Mouse (Mus musculus): ENCODE measurements around the gene Papolg. TPM values are rescaled to one million over a fixed set of nuclear protein-coding genes. Genes with fewer than 3 reads are reported as not detected.
"Not testable (repeated sequence)": the region's sequence is repeated elsewhere in the genome, so short reads cannot be mapped to it uniquely, and the experiment has no call there.

The Papolg gene
- polyA plus RNA-seq (2012; rRNA removed) (1.9 and 3.1 TPM in 2 replicates), polyA plus RNA-seq (2014; fragmentation: Nextera tagmentation; extraction: Ambion mirVana) (4.4 and 4.9 TPM in 2 replicates)

DNA sequence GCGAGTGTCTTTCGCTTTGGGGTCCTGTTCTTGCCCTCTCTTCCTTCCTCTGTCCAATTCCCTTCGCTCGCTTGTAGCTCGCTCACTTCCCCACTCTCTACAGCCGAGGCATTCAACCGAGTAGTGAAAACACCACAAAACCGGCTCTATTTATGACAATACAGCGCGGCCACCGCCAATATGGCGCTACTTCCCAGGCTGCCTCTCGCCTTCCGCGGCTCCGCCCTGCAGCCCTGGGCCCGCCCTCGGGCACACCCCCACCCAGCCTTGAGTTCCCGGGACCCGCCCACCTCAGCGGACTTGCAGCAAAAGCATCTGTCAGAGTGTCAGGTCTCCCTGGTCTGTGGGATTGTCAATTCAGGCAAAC lies at the start of gene Papolg:
Gene Papolg (minus strand): TSS at position 194 of the 367 bp plus-strand sequence.
- peak; percentile 77 to 81 (median 77) for DNase-seq (ENCODE audit: low read depth in 3 of 3, low spot score in 3 of 3)
- H3K36me3 ChIP-seq (replicated peaks; ENCODE audit: control insufficient read depth, insufficient read depth, low read depth), result no peaks in the 10 kb centered on the region
- ATAC-seq (ENCODE audit: insufficient read depth), result peak; percentile 98
- H3K27ac ChIP-seq, result peak within 1 kb of the TSS; percentile 55; the same call in 1 of the 2 replicates
- TF ChIP-seq CTCF (IDR thresholded peaks at IDR 0.05; ENCODE audit: low read depth) (no peak), EP300 (IDR thresholded peaks at IDR 0.05; ENCODE audit: low read depth) (no peak)
- H3K9ac ChIP-seq (replicated peaks), result peak within 1 kb of the TSS; percentile 79
- H3K4me2 ChIP-seq (ENCODE audit: low read depth), result peak within 1 kb of the TSS; percentile 92
- H3K4me1 ChIP-seq (replicated peaks; ENCODE audit: control insufficient read depth in 2 of 2, insufficient read depth in 2 of 2, low read length in 1 of 2), result peaks cover 4 to 5% of the 10 kb centered on the region in 2 experiments; a peak in 2 of 4 replicates
- H3K4me3 ChIP-seq (ENCODE audit: insufficient read depth in 1 of 2, low read depth in 2 of 2, low read length in 2 of 2), result peak within 1 kb of the TSS; percentile 75 to 95
- peaks cover 7% of the 10 kb centered on the region for H3K27me3 ChIP-seq (ENCODE audit: control insufficient read depth, insufficient read depth, low read length)
- H3K9me3 ChIP-seq (ENCODE audit: control insufficient read depth, low read length), result no peaks in the 10 kb centered on the region
- WGBS (ENCODE audit: insufficient replicate concordance), result 0% methylated on average over 21 of the region's 21 CpGs

DNA sequence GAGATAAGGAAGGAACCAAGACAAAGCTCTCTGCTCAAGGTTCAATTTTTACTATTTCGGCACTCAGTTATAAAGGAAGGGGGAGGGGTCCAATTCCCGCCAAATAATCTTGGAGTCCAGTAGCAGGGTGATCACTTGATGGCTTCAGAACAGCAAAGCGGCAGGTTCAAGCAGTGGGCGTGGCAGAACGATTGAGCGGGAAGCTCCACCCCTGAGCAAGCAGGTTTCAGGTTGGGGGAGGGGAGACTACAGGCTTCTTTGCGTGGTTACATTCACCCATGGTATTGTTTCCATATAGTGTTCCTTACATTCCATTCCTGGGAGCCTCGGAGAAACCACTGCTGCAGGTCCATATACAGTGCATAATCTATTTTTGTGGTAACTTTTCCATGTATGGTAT lies 33.1 kb upstream of the Papolg start:
- not testable (repeated sequence) for H3K4me1 ChIP-seq (replicated peaks; ENCODE audit: control insufficient read depth in 2 of 2, insufficient read depth in 2 of 2, low read length in 1 of 2); ATAC-seq (ENCODE audit: insufficient read depth); H3K4me3 ChIP-seq (ENCODE audit: insufficient read depth in 1 of 2, low read depth in 2 of 2, low read length in 2 of 2); DNase-seq (ENCODE audit: low read depth in 3 of 3, low spot score in 3 of 3); H3K36me3 ChIP-seq (replicated peaks; ENCODE audit: control insufficient read depth, insufficient read depth, low read depth); H3K9ac ChIP-seq (replicated peaks); H3K9me3 ChIP-seq (ENCODE audit: control insufficient read depth, low read length); H3K27me3 ChIP-seq (ENCODE audit: control insufficient read depth, insufficient read depth, low read length); H3K27ac ChIP-seq
- WGBS (ENCODE audit: insufficient replicate concordance), result 16% methylated on average over 8 of the region's 8 CpGs
- peak overlapping the region; percentile 20; the same call in 1 of the 2 replicates for H3K4me2 ChIP-seq (ENCODE audit: low read depth)

DNA sequence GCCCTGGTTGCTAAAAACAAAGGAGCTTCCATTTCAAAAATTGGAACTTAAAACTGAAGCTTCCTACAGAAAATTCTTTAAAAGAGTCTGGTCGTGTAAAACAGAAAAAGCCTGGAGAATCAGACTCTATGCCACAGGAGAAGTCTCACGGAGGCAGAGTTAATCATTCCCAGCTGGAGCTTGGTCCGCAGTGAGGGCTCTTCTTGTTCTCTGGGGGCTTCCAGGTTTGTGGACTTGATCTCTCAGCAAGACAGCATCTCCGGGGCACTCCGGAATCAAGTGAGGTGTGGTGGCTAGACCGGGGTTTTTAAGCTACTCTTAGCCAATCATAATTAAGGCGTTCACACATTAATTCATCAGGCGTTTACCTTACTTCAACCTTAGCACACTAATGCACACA lies 32.6 kb upstream of the Papolg start:
- ATAC-seq (ENCODE audit: insufficient read depth) (no peak), DNase-seq (ENCODE audit: low read depth in 3 of 3, low spot score in 3 of 3) (no peak)
- Histone ChIP-seq H3K9me3 (ENCODE audit: control insufficient read depth, low read length) (no peaks in the 10 kb centered on the region), H3K27me3 (ENCODE audit: control insufficient read depth, insufficient read depth, low read length) (no peaks in the 10 kb centered on the region), H3K4me3 (ENCODE audit: insufficient read depth in 1 of 2, low read depth in 2 of 2, low read length in 2 of 2) (no peak overlapping the region), H3K9ac (replicated peaks) (no peak overlapping the region), H3K36me3 (replicated peaks; ENCODE audit: control insufficient read depth, insufficient read depth, low read depth) (no peaks in the 10 kb centered on the region), H3K4me2 (ENCODE audit: low read depth) (peak overlapping the region; percentile 20; the same call in 1 of the 2 replicates), H3K27ac (no peak overlapping the region), H3K4me1 (replicated peaks; ENCODE audit: control insufficient read depth in 2 of 2, insufficient read depth in 2 of 2, low read length in 1 of 2) (0 out of 4 replicates have a peak, but pooled peaks cover 0 to 1% of the 10 kb centered on the region in 2 experiments)
- WGBS (ENCODE audit: insufficient replicate concordance), result 33% methylated on average over 8 of the region's 8 CpGs
- no peak for TF ChIP-seq CTCF (IDR thresholded peaks at IDR 0.05; ENCODE audit: low read depth)
- no peak for TF ChIP-seq EP300 (IDR thresholded peaks at IDR 0.05; ENCODE audit: low read depth)

DNA sequence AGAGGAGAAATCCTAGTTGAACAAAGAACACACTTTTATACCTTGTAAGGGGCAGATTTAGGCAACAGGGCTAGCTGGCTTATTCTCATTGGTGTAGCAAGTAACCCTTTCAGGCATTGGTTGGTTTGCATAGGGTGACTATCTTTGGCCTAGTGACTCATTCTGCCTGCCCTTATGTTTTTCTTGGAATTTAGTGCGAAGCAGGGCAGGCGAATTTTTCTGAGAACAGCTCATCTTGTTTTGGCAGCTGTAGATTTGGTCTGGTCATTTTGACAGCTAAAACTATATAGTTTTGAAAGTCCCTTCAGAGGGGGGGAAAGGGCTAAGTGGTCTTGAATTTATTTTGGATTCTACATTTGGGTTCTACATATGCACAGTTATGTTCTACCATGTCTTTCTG lies 18.8 kb upstream of the Papolg start:
- ATAC-seq (ENCODE audit: insufficient read depth), result not testable (repeated sequence)

DNA sequence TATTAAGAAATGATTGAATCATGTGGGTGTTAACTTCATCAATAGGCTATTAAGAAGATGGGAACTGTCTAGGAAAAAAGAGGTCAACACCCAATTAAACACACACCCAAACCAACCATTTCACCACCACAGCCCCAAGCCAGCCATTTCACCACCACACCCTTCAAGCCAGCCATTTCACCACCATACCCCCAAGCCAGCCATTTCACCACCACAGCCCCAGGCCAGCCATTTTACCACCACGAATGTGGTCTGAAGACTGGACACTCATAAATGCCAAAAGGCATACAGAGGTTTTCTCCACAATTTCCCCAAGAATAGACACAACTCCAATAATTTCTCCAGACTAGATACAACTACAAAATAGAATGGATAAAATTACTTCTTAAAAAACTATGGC lies 8.9 kb upstream of the Papolg start:
- Histone ChIP-seq H3K36me3 (replicated peaks; ENCODE audit: control insufficient read depth, insufficient read depth, low read depth) (no peaks in the 10 kb centered on the region), H3K27me3 (ENCODE audit: control insufficient read depth, insufficient read depth, low read length) (no peaks in the 10 kb centered on the region), H3K27ac (no peak overlapping the region), H3K4me3 (ENCODE audit: insufficient read depth in 1 of 2, low read depth in 2 of 2, low read length in 2 of 2) (no peak overlapping the region), H3K9ac (replicated peaks) (no peak overlapping the region), H3K4me2 (ENCODE audit: low read depth) (no peak overlapping the region), H3K4me1 (replicated peaks; ENCODE audit: control insufficient read depth in 2 of 2, insufficient read depth in 2 of 2, low read length in 1 of 2) (no peaks in the 10 kb centered on the region), H3K9me3 (ENCODE audit: control insufficient read depth, low read length) (no peaks in the 10 kb centered on the region)
- ATAC-seq (ENCODE audit: insufficient read depth), result no peak
- 43% methylated on average over 1 of the region's 1 CpGs for WGBS (ENCODE audit: insufficient replicate concordance)
- TF ChIP-seq EP300 (IDR thresholded peaks at IDR 0.05; ENCODE audit: low read depth) (no peak), CTCF (IDR thresholded peaks at IDR 0.05; ENCODE audit: low read depth) (no peak)
- DNase-seq (ENCODE audit: low read depth in 3 of 3, low spot score in 3 of 3), result no peak

More for the DNA sequence above, 18.8 kb upstream of the Papolg start:
- WGBS (ENCODE audit: insufficient replicate concordance), result 47% methylated on average over 2 of the region's 2 CpGs
- H3K9me3 ChIP-seq (ENCODE audit: control insufficient read depth, low read length); H3K27ac ChIP-seq; H3K36me3 ChIP-seq (replicated peaks; ENCODE audit: control insufficient read depth, insufficient read depth, low read depth); H3K4me1 ChIP-seq (replicated peaks; ENCODE audit: control insufficient read depth in 2 of 2, insufficient read depth in 2 of 2, low read length in 1 of 2); H3K27me3 ChIP-seq (ENCODE audit: control insufficient read depth, insufficient read depth, low read length); H3K9ac ChIP-seq (replicated peaks); DNase-seq (ENCODE audit: low read depth in 3 of 3, low spot score in 3 of 3); H3K4me3 ChIP-seq (ENCODE audit: insufficient read depth in 1 of 2, low read depth in 2 of 2, low read length in 2 of 2); H3K4me2 ChIP-seq (ENCODE audit: low read depth): not testable (repeated sequence)

Data from liver, embryonic 14.5 days (tissue).